Mouse (Mus musculus) layer of hippocampus, adult 8-10 months (tissue): ENCODE data around the gene Il1rapl2. TPM values are rescaled to one million over a fixed set of nuclear protein-coding genes. Genes with fewer than 3 reads are reported as not detected.

Experiments
- DNase-seq, 2 experiments: peaks; one replicate each; pipeline ENCODE4 v3.0.0; 2022; ENCODE audit warnings: low spot score in 2 of 2
- total RNA-seq, 4 experiments: library from RNA; stranded (reverse); gene quantifications; 2 replicates each; pipeline ENCODE4 v1.2.4; 2022

The Il1rapl2 gene
- total RNA-seq = 1 to 10 TPM; 2.7 to 3.1 (median 2.9) TPM

GRCm38 (mm10) chrX:137570321-137571195, at the start of gene Il1rapl2:
Il1rapl2 (plus strand) TSS chrX:137570608.
- no peak for DNase-seq

- DNase-seq = no peak
These were observed 22.1 kb upstream of the Il1rapl2 start for GRCm38 (mm10) chrX:137548348-137548747.

GRCm38 (mm10) chrX:137569472-137570188, 778 bp upstream of the Il1rapl2 start:
- no peak for DNase-seq

DNA sequence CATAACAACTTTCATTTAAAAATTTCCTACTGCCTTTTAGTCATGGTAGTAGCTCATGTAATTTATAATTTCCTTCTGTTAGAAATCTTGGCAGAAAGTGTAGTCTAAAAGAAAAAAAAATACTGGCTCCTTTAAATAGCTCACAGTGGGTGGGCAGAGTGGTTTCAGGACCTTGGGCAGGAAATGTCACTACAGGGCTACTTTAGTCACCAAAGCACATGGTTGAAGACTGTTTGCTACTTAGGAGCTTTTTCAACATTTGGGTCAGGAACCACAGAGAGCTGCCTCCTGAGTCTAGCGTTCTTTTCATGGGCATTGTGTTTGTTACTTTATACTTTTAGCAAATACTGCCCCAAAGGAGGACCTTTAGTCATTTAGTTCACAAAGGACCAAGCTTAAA, 12.2 kb downstream of the Il1rapl2 start:
- DNase-seq = no peak

- DNase-seq = no peak
These were observed 50.3 kb downstream of the Il1rapl2 start for GRCm38 (mm10) chrX:137620697-137621096.

DNA sequence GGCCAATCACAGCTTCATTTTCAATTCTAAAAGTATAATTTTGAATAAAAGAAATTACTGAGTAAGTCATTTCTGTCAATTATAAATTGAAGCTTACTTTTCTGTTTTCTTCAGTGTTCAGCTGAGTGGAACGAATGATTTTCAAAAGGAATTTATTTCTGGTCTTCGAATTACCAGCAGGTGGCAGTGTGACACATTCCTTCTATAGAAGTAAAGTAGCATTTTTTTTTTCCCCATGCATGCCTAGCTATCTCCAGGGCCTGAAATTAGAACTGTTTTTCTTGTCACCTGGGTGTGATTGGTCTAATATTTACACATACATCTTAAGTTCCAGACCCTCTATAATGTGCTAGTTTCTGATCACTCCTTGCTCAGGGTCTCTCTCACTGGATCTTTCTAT, 96.6 kb downstream of the Il1rapl2 start:
- DNase-seq = peak in 1 of 2 experiments; percentile 4

GRCm38 (mm10) chrX:137687974-137688373, 117.6 kb downstream of the Il1rapl2 start:
- DNase-seq = no peak

DNA sequence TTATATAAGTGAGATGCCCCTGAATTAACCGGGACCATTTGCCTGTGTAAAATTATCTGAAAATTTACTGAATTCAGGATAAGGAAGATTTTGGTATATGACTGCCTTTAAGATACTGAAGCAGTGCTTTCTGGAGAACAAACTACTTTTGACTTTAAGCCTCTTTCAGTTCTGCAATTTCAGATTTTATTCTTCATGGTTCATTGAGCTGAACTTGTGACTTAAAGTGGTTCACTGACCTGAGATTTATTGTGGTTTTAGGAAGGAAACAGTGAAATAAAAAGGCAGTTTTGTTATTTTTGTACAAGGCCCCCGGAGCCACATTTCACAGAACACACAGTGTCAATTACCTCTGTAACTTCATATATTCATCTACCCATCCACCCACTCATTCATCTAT, 129.6 kb downstream of the Il1rapl2 start:
- no peak for DNase-seq

GRCm38 (mm10) chrX:137755537-137755936, 185.1 kb downstream of the Il1rapl2 start:
- no peak for DNase-seq

GRCm38 (mm10) chrX:137805484-137806200, 235.2 kb downstream of the Il1rapl2 start:
- no peak for DNase-seq

- DNase-seq = no peak
These were observed 236.1 kb downstream of the Il1rapl2 start for GRCm38 (mm10) chrX:137806231-137807114.

DNA sequence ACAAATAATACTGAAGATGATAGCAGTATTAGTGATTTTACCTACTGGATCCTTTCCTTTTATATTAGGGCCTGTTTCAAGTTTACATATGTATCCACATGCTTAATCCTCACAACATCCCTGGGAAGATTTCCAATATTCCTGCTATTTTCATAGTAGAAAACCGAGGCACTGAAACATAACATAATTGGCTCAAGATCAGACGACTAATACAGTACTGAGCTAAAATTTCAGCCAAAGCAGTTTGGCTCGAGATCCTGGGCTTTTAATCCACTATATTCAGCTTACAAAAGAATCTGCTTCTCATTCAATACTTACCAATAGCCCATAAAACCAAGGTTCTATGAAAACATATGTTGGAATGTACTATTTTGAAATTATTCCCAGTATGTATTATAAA, 239.1 kb downstream of the Il1rapl2 start:
- DNase-seq = no peak

DNA sequence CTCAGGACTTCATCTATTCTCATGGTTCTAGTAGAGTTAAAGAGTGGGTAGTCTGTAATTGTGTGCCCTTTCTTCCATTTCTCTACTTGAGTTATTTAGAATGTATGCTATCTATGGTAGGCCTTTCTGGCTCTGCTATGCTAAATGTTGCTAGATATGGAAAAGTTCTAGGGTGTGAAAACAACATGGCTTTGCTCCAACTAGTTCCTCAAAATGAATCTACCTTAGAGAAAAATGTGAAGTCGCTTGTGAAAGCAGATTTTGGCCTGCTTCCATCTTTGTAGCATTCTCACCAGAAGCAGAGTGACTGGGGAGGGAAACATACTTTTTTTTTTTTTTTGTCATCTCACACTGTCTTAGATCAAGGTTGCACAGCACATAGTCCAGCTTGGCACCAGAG, 241.7 kb downstream of the Il1rapl2 start:
- DNase-seq = no peak

DNA sequence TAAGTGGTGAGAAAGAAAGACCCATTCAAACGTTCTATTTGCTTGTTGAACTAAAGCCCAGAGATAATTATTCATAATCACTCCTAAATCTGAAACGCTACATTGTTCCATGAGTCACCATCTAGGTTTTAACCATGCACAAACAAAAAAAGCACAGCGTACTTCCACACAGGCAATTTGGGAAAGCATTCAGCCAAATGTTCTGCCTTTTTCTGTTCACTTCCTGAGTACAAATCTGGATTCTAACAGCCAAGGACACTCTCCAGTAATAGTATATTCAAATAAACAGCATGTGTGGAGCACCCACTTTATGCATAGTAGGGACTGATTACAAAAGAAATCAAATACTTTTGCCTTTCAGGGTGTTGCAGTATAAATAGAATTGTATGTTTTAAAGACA, 278.5 kb downstream of the Il1rapl2 start:
- peak in 1 of 2 experiments; percentile 2 for DNase-seq

GRCm38 (mm10) chrX:137923490-137923889, 353.1 kb downstream of the Il1rapl2 start:
- no peak for DNase-seq

GRCm38 (mm10) chrX:137926835-137927234, 356.4 kb downstream of the Il1rapl2 start:
- no peak for DNase-seq

GRCm38 (mm10) chrX:137947741-137948140, 377.3 kb downstream of the Il1rapl2 start:
- no peak for DNase-seq

GRCm38 (mm10) chrX:137971306-137971705, 400.9 kb downstream of the Il1rapl2 start:
- DNase-seq = no peak

GRCm38 (mm10) chrX:138043113-138043512, 472.7 kb downstream of the Il1rapl2 start:
- no peak for DNase-seq

DNA sequence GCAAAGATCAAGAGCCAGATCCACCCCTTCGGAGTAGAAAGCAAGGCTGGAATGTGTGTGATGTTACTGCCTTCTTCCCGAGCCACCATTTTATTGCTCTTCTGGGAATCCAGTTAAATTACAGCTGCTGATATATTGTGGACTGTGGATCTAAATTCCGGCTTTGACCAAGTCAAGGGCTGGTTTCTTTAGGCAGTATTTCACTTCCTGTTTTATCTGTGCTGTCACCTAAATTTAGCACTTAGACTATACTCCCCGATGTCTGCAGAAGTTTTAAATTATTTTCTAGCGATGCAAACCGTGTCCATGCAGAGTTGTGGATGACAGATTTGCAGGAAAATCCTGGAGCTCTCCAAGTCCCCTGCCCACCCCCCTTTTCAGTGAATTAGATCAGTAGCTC, 533.5 kb downstream of the Il1rapl2 start:
- DNase-seq = no peak

GRCm38 (mm10) chrX:138104668-138105067, 534.3 kb downstream of the Il1rapl2 start:
- no peak for DNase-seq
